In genomic region chr3:79474911-79475310, GRCm38 (mm10) we compare ENCODE assay signal across 10 mouse cellular contexts.
DNase-seq lines count a peak whose midpoint lies in the region; ATAC-seq and TF ChIP-seq lines count a peak whose summit lies in the region.
"Had no signal": no experiment of that assay in that cellular context is flagged by ENCODE, and none has a peak within 500 bp of the region (broad histone marks: within the 10 kb centered on the region; RNA-seq: fewer than 3 reads in every experiment).

No protein-coding gene starts in this region.

- no peak for TF ChIP-seq POLR2A in brain, embryonic 14.5 days (IDR thresholded peaks at IDR 0.05; ENCODE audit: borderline replicate concordance, extremely low read depth, insufficient read depth, insufficient read length, poor library complexity, severe bottlenecking)

- no peak overlapping the region for H3K4me2 ChIP-seq in heart, postnatal 0 days (ENCODE audit: low read depth, low read length)
- no peak overlapping the region for H3K4me2 ChIP-seq in midbrain, embryonic 13.5 days (replicated peaks)
- H3K4me2 ChIP-seq: limb, embryonic 15.5 days had no signal

- peaks cover 38% of the 10 kb centered on the region for H3K36me3 ChIP-seq in heart, postnatal 0 days (replicated peaks; ENCODE audit: control insufficient read depth, insufficient read depth, low read length)
- peaks cover 44% of the 10 kb centered on the region for H3K36me3 ChIP-seq in midbrain, embryonic 13.5 days

- peak; percentile 45 to 63 for DNase-seq in heart, adult 18-20 months
- no peak for DNase-seq in heart, adult 11 months
- peak; percentile 88 for DNase-seq in brain, embryonic 14.5 days (ENCODE audit: low read depth)
- peak; percentile 10 for DNase-seq in heart, postnatal 0 days (ENCODE audit: low spot score)
- no peak for DNase-seq in thymus, postnatal 10 days (ENCODE audit: low spot score in 2 of 2)
- no peak for DNase-seq in thymus, postnatal 4 days
- no peak for DNase-seq in Muller cell, postnatal 12 days (ENCODE audit: inconsistent ontology term)
- DNase-seq: kidney, adult 8-10 months had no signal

- TF ChIP-seq EP300 in heart, postnatal 0 days (IDR thresholded peaks at IDR 0.05; ENCODE audit: low read depth) = no peak

- H3K4me1 ChIP-seq in heart, postnatal 0 days (ENCODE audit: control insufficient read depth, insufficient read depth) = peaks cover 9% of the 10 kb centered on the region
- H3K4me1 ChIP-seq in midbrain, embryonic 13.5 days (replicated peaks) = peaks cover 14% of the 10 kb centered on the region
- H3K4me1 ChIP-seq: limb, embryonic 15.5 days had no signal

- peak overlapping the region; percentile 57 for H3K27ac ChIP-seq in heart, postnatal 0 days (ENCODE audit: low read depth)
- no peak overlapping the region for H3K27ac ChIP-seq in midbrain, embryonic 13.5 days
- H3K27ac ChIP-seq: limb, embryonic 15.5 days had no signal

- ATAC-seq in heart, postnatal 0 days (ENCODE audit: insufficient read depth, low read depth) = no peak
- peak; percentile 70; the same call in 1 of the 2 replicates for ATAC-seq in midbrain, embryonic 13.5 days

- no peaks in the 10 kb centered on the region for H3K27me3 ChIP-seq in heart, postnatal 0 days (ENCODE audit: control insufficient read depth, insufficient read depth, low read length)
- no peaks in the 10 kb centered on the region for H3K27me3 ChIP-seq in midbrain, embryonic 13.5 days
- H3K27me3 ChIP-seq: limb, embryonic 15.5 days had no signal

- no peak for TF ChIP-seq CTCF in brain, embryonic 14.5 days (IDR thresholded peaks at IDR 0.05; ENCODE audit: borderline replicate concordance, extremely low read depth, insufficient read depth, insufficient read length)
- TF ChIP-seq CTCF in heart, postnatal 0 days (IDR thresholded peaks at IDR 0.05; ENCODE audit: low read depth) = no peak

- WGBS in heart, postnatal 0 days = 42% methylated on average over 4 of the region's 4 CpGs
- 41% methylated on average over 4 of the region's 4 CpGs for WGBS in midbrain, embryonic 13.5 days

- no peaks in the 10 kb centered on the region for H3K9me3 ChIP-seq in heart, postnatal 0 days (replicated peaks; ENCODE audit: control insufficient read depth, low read length)
- H3K9me3 ChIP-seq in midbrain, embryonic 13.5 days = no peaks in the 10 kb centered on the region
- H3K9me3 ChIP-seq: limb, embryonic 15.5 days had no signal

- H3K4me3 ChIP-seq in heart, postnatal 0 days (ENCODE audit: low read depth, low read length) = no peak overlapping the region
- no peak overlapping the region for H3K4me3 ChIP-seq in midbrain, embryonic 13.5 days (replicated peaks)
- H3K4me3 ChIP-seq: limb, embryonic 15.5 days had no signal

- no peak overlapping the region for H3K9ac ChIP-seq in heart, postnatal 0 days (replicated peaks; ENCODE audit: low read depth, low read length)
- H3K9ac ChIP-seq in midbrain, embryonic 13.5 days (replicated peaks) = no peak overlapping the region
- H3K9ac ChIP-seq: limb, embryonic 15.5 days had no signal

Comparison
In these comparisons a context has a peak if more than half of its experiments do, and no peak if none do; other contexts are left out.
1. DNase-seq: peak in heart, adult 18-20 months (2 of 2), brain, embryonic 14.5 days (single experiment) and heart, postnatal 0 days (single experiment); none in heart, adult 11 months (single experiment), thymus, postnatal 10 days (0 of 2), thymus, postnatal 4 days (single experiment) and Muller cell, postnatal 12 days (single experiment).